Mouse (Mus musculus) midbrain, embryonic 14.5 days (tissue): ENCODE data around the gene Rnf145. TPM values are rescaled to one million over a fixed set of nuclear protein-coding genes. Genes with fewer than 3 reads are reported as not detected.

ENCODE experiments used
- ATAC-seq: fragments of 200-750 bp; cut with Nextera tagmentation; 2 replicates; pipeline ENCODE4 v1.8.0; 2017; ENCODE audit warnings: moderate number of reproducible peaks, moderate library complexity; ENCODE audit not compliant: low FRiP score, low TSS enrichment
- DNase-seq: peaks from one replicate; pipeline ENCODE4 v3.0.0-alpha.2; 2015
- H3K27ac ChIP-seq: fragments of 300-500 bp; sonication (generic); replicated peaks from 2 replicates; pipeline ENCODE4 v1.5.1; 2014; ENCODE audit warnings: mild to moderate bottlenecking, low read depth, low read length, moderate library complexity
- H3K27me3 ChIP-seq: fragments of 300-500 bp; sonication (generic); 2 replicates; pipeline ENCODE4 v1.6.1; 2014; ENCODE audit warnings: low read length, control low read depth, mixed read lengths; ENCODE audit not compliant: control insufficient read depth, insufficient read depth
- H3K36me3 ChIP-seq: fragments of 300-500 bp; sonication (generic); 2 replicates; pipeline ENCODE4 v1.6.1; 2014; ENCODE audit warnings: low read length, control low read depth; ENCODE audit not compliant: control insufficient read depth, insufficient read depth
- H3K4me1 ChIP-seq: fragments of 300-500 bp; sonication (generic); 2 replicates; pipeline ENCODE4 v1.6.1; 2014; ENCODE audit warnings: mild to moderate bottlenecking, antibody characterized with exemption, low read length, control low read depth; ENCODE audit not compliant: control insufficient read depth, insufficient read depth
- H3K4me2 ChIP-seq: fragments of 300-500 bp; sonication (generic); 2 replicates; pipeline ENCODE4 v1.6.1; 2014; ENCODE audit warnings: mild to moderate bottlenecking, low read length, moderate library complexity
- H3K4me3 ChIP-seq: fragments of 300-500 bp; sonication (generic); replicated peaks from 2 replicates; pipeline ENCODE4 v1.5.1; 2014; ENCODE audit warnings: low read depth, low read length
- H3K9ac ChIP-seq: fragments of 300-500 bp; sonication (generic); replicated peaks from 2 replicates; pipeline ENCODE4 v1.6.1; 2014; ENCODE audit warnings: mild to moderate bottlenecking, low read length, moderate library complexity
- H3K9me3 ChIP-seq: fragments of 300-500 bp; sonication (generic); 2 replicates; pipeline ENCODE4 v1.6.1; 2016; ENCODE audit warnings: low read length, control low read depth, mixed read lengths; ENCODE audit not compliant: control insufficient read depth
- WGBS: fragments of 180-500 bp; shearing (Covaris S2); extraction: QIAGEN DNeasy Blood & Tissue Kit; methylation state at CpG from one replicate; pipeline ENCODE4 v1.1.7; 2014; 5-methylcytosine and 5-hydroxymethylcytosine counted together
- polyA plus RNA-seq: library from polyadenylated mRNA; unstranded; fragments of >200 nt; fragmentation: Nextera tagmentation; extraction: Ambion mirVana; gene quantifications from 2 replicates; pipeline ENCODE4 v1.2.1, GENCODE M21; 2014

Gene Rnf145
- polyA plus RNA-seq, 1 experiment from 2014 or later = 134 TPM

DNA sequence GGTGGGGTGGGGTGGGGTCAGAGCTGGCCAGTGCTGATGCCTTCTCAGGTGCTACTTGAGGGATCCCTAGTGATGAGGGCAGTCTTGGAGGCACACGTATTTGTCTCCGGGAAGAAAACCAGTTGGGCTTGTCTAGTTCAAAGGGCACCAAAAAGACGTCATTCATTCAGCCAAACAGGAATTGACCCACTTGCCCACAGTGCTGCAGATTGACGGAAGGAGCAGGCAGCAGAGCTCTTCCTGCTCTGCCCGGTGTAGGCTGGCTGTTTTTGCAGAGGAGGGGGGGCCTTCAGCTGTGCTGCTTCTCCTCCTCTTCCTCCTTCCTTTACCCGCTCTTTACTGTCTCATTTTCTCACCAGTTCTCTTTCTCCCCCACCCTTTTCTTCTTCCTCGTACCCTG is 26.4 kb downstream of the Rnf145 start:
- ATAC-seq (no peak), DNase-seq (no peak)
- Histone ChIP-seq H3K4me1 (no peaks in the 10 kb centered on the region), H3K9ac (no peak overlapping the region), H3K27me3 (no peaks in the 10 kb centered on the region), H3K9me3 (no peaks in the 10 kb centered on the region), H3K36me3 (peaks cover 50% of the 10 kb centered on the region), H3K4me2 (no peak overlapping the region), H3K27ac (no peak overlapping the region), H3K4me3 (no peak overlapping the region)
- 68% methylated on average over 7 of the region's 7 CpGs for WGBS

- no peak overlapping the region for H3K4me3 ChIP-seq
- H3K9ac ChIP-seq = no peak overlapping the region
- no peak overlapping the region for H3K27ac ChIP-seq
- DNase-seq (no peak), ATAC-seq (no peak)
- 90% methylated on average over 8 of the region's 8 CpGs for WGBS
- peaks cover 61% of the 10 kb centered on the region for H3K36me3 ChIP-seq
- no peaks in the 10 kb centered on the region for H3K4me1 ChIP-seq
- H3K9me3 ChIP-seq = no peaks in the 10 kb centered on the region
- no peaks in the 10 kb centered on the region for H3K27me3 ChIP-seq
- H3K4me2 ChIP-seq = no peak overlapping the region
Observed at GRCm38 (mm10) chr11:44546250-44546649, 27.5 kb downstream of the Rnf145 start.

- Histone ChIP-seq H3K27ac (no peak overlapping the region; the same call in 1 of the 2 replicates), H3K9ac (no peak overlapping the region), H3K36me3 (peaks cover 71% of the 10 kb centered on the region), H3K9me3 (no peaks in the 10 kb centered on the region), H3K4me3 (no peak overlapping the region), H3K4me2 (no peak overlapping the region), H3K4me1 (no peaks in the 10 kb centered on the region), H3K27me3 (no peaks in the 10 kb centered on the region)
- ATAC-seq (no peak), DNase-seq (peak; percentile 47)
- 61% methylated on average over 8 of the region's 8 CpGs for WGBS
Observed at GRCm38 (mm10) chr11:44547651-44548196, 29.0 kb downstream of the Rnf145 start.

- Histone ChIP-seq H3K4me1 (no peaks in the 10 kb centered on the region), H3K9ac (no peak overlapping the region), H3K36me3 (peaks cover 74% of the 10 kb centered on the region), H3K4me3 (no peak overlapping the region), H3K27me3 (no peaks in the 10 kb centered on the region), H3K27ac (no peak overlapping the region), H3K4me2 (no peak overlapping the region), H3K9me3 (no peaks in the 10 kb centered on the region)
- 94% methylated on average over 12 of the region's 12 CpGs for WGBS
- ATAC-seq (no peak), DNase-seq (no peak)
Observed at GRCm38 (mm10) chr11:44548816-44549215, 30.1 kb downstream of the Rnf145 start.

DNA sequence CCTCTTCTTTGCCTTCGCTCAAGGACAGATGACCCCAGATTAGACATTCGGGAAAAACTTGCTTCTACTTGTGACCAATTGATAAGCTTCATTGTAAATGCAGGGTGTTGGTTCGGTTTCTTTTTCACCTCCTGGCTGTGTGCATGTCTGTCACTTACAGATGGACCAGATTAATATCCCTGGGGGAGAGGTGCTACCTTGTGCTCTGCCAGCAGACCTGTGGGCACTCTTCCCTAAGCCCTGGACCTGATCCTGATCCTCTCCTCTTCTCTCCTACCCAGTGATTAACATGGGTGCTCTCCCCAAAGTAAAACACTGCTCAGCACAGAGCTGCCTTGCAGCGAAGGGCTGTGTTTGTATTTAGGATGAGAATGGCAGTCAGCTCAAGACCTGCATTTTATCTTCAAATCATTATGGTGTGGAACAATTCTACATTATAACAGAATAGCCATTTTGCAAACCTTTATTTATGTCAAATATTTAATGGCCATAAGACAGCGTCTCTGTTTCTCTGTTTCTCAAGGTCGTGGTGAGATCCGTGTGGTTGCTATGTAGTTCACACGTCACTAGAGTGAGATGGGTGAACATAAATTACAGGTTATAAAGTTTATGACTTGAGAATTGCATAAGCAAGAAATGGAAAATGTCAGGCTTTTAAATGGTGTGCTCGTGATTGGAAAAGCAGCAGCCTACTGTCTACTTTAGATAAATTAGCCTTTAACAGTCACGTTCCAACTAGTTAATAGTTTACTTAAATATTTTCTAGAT is 30.9 kb downstream of the Rnf145 start:
- Histone ChIP-seq H3K27me3 (no peaks in the 10 kb centered on the region), H3K4me1 (no peaks in the 10 kb centered on the region), H3K36me3 (peaks cover 72% of the 10 kb centered on the region), H3K4me2 (no peak overlapping the region), H3K27ac (no peak overlapping the region), H3K9ac (no peak overlapping the region), H3K9me3 (no peaks in the 10 kb centered on the region), H3K4me3 (no peak overlapping the region)
- WGBS = 95% methylated on average over 10 of the region's 10 CpGs
- ATAC-seq = no peak
- no peak for DNase-seq

DNA sequence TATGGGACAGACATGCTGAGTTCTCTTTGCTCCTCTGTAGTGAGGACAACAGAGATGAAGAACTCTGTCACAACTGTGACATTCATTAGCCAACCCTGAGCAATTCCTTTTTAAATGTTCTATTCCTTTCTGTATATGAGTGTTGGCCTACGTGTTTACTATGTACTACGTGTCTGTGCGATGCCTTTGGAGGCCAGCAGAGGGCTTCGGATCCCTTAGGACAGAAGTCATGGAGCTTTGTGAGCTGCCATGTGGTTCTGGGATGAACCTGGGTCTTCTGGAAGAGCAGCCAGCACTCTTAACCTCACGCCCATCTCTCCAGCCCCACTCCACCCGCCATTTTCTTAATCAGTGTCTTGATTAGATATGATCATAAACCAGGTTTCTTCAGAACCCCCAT is 32.2 kb downstream of the Rnf145 start:
- H3K4me2 ChIP-seq = no peak overlapping the region
- H3K27me3 ChIP-seq = no peaks in the 10 kb centered on the region
- no peaks in the 10 kb centered on the region for H3K9me3 ChIP-seq
- DNase-seq = peak; percentile 45
- H3K36me3 ChIP-seq = peaks cover 66% of the 10 kb centered on the region
- 96% methylated on average over 6 of the region's 6 CpGs for WGBS
- H3K9ac ChIP-seq = no peak overlapping the region
- no peak overlapping the region for H3K4me3 ChIP-seq
- no peaks in the 10 kb centered on the region for H3K4me1 ChIP-seq
- no peak overlapping the region for H3K27ac ChIP-seq
- no peak for ATAC-seq

GRCm38 (mm10) chr11:44554339-44554738 is 35.6 kb downstream of the Rnf145 start:
- no peak for ATAC-seq
- Histone ChIP-seq H3K4me1 (no peaks in the 10 kb centered on the region), H3K27ac (no peak overlapping the region), H3K9ac (no peak overlapping the region), H3K27me3 (no peaks in the 10 kb centered on the region), H3K36me3 (peaks cover 65% of the 10 kb centered on the region), H3K9me3 (no peaks in the 10 kb centered on the region), H3K4me2 (no peak overlapping the region), H3K4me3 (no peak overlapping the region)
- peak; percentile 49 for DNase-seq
- 87% methylated on average over 4 of the region's 4 CpGs for WGBS

DNA sequence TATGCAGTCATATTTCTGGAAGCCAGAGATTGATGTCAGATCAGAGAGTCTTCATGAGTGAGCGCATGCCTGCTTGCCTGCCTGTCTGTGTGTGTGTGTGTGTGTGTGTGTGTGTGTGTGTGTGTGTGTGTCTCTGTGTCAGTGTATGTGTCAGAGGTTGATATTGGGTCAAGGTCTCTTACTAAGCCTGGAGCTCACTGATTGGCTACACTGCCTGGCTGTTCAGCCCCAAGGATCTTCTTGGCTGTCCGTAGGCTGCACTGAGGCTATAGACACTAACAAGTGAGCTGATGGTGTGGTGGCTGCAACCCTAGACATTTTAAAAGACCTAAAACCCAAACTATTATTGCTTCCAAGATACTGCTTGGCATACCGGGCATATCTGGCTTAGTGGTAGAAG is 39.8 kb downstream of the Rnf145 start:
- no peaks in the 10 kb centered on the region for H3K9me3 ChIP-seq
- no peak overlapping the region for H3K4me2 ChIP-seq
- no peaks in the 10 kb centered on the region for H3K4me1 ChIP-seq
- H3K9ac ChIP-seq = no peak overlapping the region
- WGBS = 98% methylated on average over 3 of the region's 3 CpGs
- peaks cover 63% of the 10 kb centered on the region for H3K36me3 ChIP-seq
- ATAC-seq (no peak), DNase-seq (no peak)
- no peak overlapping the region for H3K4me3 ChIP-seq
- no peaks in the 10 kb centered on the region for H3K27me3 ChIP-seq
- H3K27ac ChIP-seq = no peak overlapping the region

DNA sequence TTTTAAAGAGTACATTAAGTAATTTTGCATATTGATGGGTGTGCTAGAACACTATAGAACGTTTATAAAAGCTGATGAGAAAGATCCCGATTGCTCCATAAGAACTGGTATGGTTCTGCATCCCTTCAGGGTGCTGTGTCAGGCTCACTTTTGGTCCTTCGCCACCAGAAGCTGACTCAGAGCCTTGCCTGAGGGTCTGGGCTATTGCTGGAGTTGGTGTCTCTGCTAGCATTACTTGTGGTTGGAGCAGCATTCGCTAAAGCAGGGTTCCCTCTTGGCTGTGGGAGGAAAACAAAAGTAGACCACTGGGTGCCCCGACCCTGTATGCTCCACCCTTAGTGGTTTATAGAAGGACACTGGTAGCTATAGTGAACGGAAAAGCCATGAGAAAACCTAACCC is 40.7 kb downstream of the Rnf145 start:
- H3K4me1 ChIP-seq = no peaks in the 10 kb centered on the region
- no peak for ATAC-seq
- WGBS = 95% methylated on average over 6 of the region's 6 CpGs
- H3K27me3 ChIP-seq = no peaks in the 10 kb centered on the region
- no peak overlapping the region for H3K9ac ChIP-seq
- no peaks in the 10 kb centered on the region for H3K9me3 ChIP-seq
- H3K4me3 ChIP-seq = no peak overlapping the region
- H3K36me3 ChIP-seq = peaks cover 67% of the 10 kb centered on the region
- no peak overlapping the region for H3K4me2 ChIP-seq
- no peak for DNase-seq
- H3K27ac ChIP-seq = no peak overlapping the region
